Mouse (Mus musculus): ENCODE results near the gene Eif2b4.

DNA sequence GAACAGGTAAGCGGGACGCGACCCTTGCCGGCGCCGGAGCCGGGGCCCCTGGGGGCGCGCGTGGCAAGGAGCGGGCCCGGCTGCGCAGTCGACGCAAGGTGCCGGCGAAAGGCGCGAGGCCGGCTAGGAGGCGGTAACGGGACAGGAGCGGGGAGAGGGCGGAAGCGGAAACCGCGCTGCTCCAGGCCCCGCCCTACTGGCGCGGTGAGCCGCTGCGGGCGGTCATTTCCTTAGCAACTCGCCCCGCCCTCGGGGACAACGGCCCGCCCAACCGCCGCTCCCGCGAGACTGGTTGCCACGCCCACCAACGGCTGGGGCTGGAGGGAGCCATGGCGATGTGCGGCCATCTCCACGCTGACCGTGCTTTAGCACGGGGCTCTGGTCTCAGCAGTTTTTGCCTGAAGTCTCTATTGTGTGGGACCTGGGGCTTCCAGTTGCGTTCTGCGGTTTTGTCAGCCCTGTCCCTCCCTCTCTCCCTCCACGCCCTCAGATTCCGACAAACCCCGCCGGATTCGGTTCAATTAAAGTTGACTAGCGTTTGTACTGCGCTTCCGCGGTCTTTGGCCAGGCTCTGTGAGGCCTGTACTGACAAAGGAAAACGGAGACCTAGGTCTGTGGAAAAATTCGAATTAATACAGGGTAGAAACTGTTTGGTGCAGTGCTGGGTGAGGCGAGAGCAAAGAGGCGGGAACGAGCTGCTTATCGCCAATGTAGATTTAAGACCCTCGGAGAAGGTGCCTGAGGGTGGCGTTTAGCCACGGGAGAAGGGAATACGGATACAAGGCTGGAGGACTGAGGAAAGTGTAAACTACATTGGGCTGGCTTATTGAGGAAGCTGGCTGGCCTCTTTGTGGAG is 27.4 kb upstream of the Eif2b4 start, which contains the start of gene Ppm1g:
- no peak for TF ChIP-seq CTCF (conservative IDR thresholded peaks at IDR 0.05; ENCODE audit: low read length)
- TF ChIP-seq NANOG (IDR thresholded peaks at IDR 0.05; ENCODE audit: borderline replicate concordance, low read length): no peak
- no peak for TF ChIP-seq POU5F1 (IDR thresholded peaks at IDR 0.05; ENCODE audit: borderline replicate concordance, low read length)
